Mouse (Mus musculus): ENCODE data around the gene Ppp2r5e.

Gene Ppp2r5e

GRCm38 (mm10) chr12:75543346-75543745 is 52.7 kb downstream of the Ppp2r5e start:
- in situ Hi-C loops (cut with MboI, MseI) = loop anchor here in 1 of 2 experiments (5.0 to 25.0 kb wide), 3 partner anchors 191 to 1956 kb away; partner anchors contain the start of genes Prkch and Sgpp1

GRCm38 (mm10) chr12:75540621-75541171 is 55.3 kb downstream of the Ppp2r5e start:
- in situ Hi-C loops (cut with MboI, MseI) = loop anchor here in 1 of 2 experiments (5.0 to 25.0 kb wide), 3 partner anchors 194 to 1953 kb away; partner anchors contain the start of genes Prkch and Sgpp1

DNA sequence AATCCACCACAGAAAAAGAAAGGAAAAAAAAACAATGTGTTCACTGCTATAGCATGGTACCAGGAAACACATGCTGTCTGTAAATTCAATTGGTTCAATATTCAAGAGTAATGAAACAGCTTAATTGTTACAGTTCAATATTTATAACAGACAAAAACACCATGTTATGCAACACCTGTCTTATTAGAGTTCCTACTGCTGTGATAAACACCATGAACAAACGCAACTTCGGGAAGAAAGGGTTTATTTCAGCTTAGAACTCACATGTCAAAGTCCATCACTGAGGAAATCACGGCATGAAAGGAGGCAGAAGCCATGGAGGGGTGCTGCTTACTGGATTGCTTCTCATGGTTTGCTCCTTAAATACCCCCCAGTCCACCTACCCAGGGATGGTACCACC is 56.8 kb downstream of the Ppp2r5e start:
- in situ Hi-C loops (cut with MboI, MseI) = loop anchor here in 1 of 2 experiments (25.0 kb wide), 1 partner anchor 1952 kb away; the partner anchor contains the start of gene Prkch

- in situ Hi-C loops (cut with MboI, MseI) = loop anchor here in 1 of 2 experiments (25.0 kb wide), 1 partner anchor 1951 kb away; the partner anchor contains the start of gene Prkch
These were observed 58.2 kb downstream of the Ppp2r5e start for GRCm38 (mm10) chr12:75537673-75538423.

- in situ Hi-C loops (cut with MboI, MseI) = loop anchor here in 1 of 2 experiments (25.0 kb wide), 1 partner anchor 1950 kb away; the partner anchor contains the start of gene Prkch
These were observed 58.9 kb downstream of the Ppp2r5e start for GRCm38 (mm10) chr12:75537019-75537672.

DNA sequence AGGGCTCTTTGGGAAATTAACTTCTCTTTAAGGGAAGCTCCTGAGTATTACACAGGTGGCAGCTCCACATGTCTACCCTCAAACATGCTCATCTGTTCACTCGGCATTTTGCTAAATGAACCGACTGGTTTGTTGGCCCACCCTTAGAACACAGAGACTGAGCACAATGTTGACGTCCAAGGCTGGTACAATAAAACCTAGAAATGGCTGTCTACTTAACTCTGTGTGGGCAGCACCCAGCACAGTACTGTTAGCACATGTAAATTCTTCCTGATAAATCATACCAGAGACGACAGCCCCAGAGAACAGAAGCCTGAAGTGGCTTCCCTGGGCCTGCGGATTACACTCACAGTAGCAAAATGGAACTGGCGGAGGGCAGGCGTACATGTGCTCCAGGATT is 59.5 kb downstream of the Ppp2r5e start:
- in situ Hi-C loops (cut with MboI, MseI) = loop anchor here in 1 of 2 experiments (25.0 kb wide), 1 partner anchor 1949 kb away; the partner anchor contains the start of gene Prkch

- in situ Hi-C loops (cut with MboI, MseI) = loop anchor here in 1 of 2 experiments (25.0 kb wide), 1 partner anchor 1946 kb away; the partner anchor contains the start of gene Prkch
These were observed 62.9 kb downstream of the Ppp2r5e start for GRCm38 (mm10) chr12:75533145-75533544.

DNA sequence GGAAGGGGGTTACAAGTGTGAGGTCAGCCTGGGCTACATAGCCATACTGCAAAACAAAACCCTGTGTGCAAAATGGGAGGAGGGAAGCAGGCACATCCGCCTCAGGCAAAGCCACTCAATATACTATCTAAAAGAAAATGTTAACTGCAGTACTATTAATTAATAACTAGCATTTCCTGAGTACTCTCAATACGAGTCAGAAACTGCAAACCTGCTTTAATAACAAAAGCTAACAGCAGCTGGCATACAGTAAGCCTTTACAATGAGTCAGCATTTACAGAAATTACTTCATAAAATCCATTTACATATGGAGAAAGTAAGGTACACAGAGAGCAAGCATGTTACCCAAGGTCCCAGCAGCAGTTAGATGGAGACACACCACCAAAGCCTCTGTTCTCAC is 64.2 kb downstream of the Ppp2r5e start:
- in situ Hi-C loops (cut with MboI, MseI) = loop anchor here in 1 of 2 experiments (25.0 kb wide), 1 partner anchor 1945 kb away; the partner anchor contains the start of gene Prkch

DNA sequence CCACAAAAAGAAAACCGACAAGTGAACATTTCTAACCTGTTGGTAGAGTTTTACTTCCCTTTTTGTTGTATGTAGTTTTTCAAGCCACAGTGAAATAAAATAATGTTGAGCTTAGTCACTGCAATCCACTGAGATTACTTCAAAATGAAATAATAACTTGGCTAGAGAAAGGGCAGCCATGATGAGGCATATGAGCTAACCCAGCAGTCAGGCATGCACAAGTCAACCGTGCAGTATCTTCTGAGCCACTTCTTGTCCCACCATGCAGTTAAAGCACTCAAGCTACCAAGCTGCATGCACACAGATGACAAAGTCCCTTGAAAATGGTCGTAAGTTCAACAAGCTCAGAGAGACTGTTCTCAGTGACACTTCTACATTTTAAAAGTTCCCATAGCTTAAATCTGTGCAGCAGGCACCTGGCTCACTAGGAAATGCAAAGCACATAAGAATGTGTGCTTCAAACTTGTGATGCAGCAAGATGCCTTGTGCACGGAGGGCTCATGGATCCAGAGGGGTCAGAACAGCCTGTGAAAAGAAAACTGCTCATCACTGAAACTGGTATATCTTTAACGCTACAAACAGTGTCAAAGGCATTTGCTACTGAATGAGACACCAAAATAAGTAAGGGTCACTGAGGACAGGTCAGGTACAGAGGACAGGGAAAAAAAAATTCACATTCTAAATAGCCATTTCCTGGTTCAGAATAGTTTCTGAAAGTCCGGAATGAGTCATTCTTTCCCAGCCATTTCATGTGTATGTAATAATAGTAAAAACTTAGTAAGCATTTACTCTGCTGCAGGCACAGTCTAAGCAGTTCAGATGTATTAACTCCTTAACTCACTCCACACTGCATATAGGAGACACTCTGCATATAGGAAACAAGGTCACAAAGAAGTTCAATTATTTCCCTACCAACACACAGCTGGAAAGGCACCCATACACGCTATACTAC is 66.9 kb downstream of the Ppp2r5e start:
- in situ Hi-C loops (cut with MboI, MseI) = loop anchor here in 1 of 2 experiments (25.0 kb wide), 1 partner anchor 1942 kb away; the partner anchor contains the start of gene Prkch

GRCm38 (mm10) chr12:75528300-75528699 is 67.7 kb downstream of the Ppp2r5e start:
- in situ Hi-C loops (cut with MboI, MseI) = loop anchor here in 1 of 2 experiments (25.0 kb wide), 1 partner anchor 1941 kb away; the partner anchor contains the start of gene Prkch

DNA sequence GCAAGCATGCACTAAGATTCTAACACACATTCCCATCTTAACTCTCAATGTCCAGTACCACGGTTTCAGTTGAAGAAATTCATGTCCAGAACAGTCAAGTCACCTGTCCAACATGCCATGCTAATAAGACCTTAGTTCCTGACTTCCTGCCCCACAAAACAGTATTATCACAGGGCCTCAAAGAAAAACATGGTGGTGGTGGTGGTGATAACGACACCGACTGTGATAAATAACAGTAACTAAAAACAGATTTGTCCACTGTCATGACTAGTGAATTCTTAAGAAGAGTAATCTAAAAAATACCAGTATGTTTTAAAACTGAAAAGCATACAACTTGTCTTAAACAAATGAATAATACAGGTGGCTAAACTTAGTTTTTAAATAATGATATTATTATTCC is 71.8 kb downstream of the Ppp2r5e start:
- in situ Hi-C loops (cut with MboI, MseI) = no loop called here

DNA sequence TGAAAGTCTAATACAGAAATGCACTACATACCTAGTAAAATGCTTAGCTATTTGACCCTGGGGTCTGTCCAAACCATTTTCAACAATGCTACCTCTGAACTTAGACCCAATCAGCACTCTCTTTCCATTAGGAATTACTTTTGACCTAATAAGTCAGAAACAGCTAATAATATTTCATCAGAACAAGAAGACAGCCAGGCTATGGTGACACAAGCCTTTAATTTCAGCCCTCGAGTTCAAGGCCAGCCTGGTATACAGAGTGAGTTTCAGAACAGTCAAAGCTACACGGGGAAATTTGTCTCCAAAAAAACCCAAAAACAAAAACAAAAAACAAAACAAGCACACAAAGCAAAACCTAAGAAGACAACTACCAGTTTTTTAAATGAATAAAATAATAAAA is 73.1 kb downstream of the Ppp2r5e start:
- in situ Hi-C loops (cut with MboI, MseI) = no loop called here

- in situ Hi-C loops (cut with MboI, MseI) = no loop called here
These were observed 73.7 kb downstream of the Ppp2r5e start for GRCm38 (mm10) chr12:75522360-75522759.

DNA sequence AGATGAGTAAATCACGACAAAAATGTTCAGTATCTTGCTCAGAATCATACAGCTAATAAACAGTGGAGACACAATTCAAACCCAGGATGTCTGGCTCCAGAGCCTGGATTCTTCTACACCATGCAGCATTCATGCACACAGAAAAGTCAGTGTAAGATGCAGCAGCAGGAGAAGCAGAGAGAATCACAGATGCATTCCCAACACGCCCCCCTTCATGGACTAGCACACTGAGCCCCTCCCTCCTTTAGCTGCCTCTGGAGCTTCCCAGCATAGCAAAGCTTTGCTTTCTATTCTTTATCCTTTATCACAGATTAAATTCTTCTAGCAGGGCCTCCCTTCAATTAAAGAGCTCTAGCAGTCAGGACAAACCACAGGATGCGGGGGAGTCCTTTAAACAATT is 75.7 kb downstream of the Ppp2r5e start:
- in situ Hi-C loops (cut with MboI, MseI) = no loop called here

GRCm38 (mm10) chr12:75519181-75519940 is 76.7 kb downstream of the Ppp2r5e start:
- in situ Hi-C loops (cut with MboI, MseI) = loop anchor here in 1 of 2 experiments (5.0 kb wide), 1 partner anchor 78 kb away; the partner anchor contains the start of gene Ppp2r5e

GRCm38 (mm10) chr12:75515301-75515906 is 80.6 kb downstream of the Ppp2r5e start:
- in situ Hi-C loops (cut with MboI, MseI) = loop anchor here in 1 of 2 experiments (5.0 kb wide), 1 partner anchor 82 kb away; the partner anchor contains the start of gene Ppp2r5e

DNA sequence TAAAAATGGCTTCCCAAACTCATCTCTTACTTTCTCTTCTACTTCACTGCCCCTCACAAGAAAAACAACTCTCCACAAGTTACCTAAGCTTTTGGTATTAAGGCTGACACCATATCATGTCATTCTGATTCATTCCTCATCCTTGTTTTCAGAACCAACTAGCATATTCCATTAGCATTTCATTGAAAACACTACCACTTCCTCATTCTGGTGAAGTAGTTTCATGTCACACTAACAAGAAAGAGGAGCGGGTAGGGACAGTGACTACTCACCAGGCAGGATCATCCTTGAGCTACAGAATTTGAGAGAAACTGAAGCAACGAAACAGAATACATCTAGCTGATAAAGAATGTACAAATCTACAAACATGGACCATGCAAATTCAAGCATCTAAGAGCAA is 84.5 kb downstream of the Ppp2r5e start:
- in situ Hi-C loops (cut with MboI, MseI) = no loop called here

DNA sequence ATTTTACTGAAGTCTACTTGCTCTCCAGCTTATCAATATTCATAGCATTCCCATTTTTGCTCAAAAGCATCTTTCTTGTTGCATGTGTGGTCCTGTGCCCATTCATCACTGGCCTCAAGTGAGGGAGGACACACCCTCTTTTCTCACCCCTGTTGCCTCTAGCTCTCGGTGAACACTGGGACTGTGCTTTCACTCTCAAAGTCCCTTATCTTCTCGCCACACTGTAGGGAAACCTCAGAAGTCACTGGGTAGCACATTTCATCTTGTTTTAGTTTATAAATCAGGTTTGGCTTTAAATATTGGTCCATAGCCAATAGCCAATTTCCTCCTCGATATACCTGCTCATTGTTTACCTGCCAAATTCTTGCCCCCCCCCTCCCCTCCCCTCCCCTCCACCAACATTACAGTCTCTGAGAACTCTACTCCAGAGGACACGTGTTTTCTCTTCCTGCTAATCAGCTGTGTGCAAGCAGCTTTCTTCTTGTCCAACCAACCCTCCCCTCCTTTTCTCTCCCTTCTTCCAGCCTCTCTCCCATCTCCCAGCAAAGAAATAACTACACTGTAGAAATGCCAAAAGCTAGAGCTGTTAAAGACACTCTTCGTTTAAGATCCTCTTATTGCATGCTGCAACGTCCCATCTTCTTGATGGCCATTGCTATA is 90.9 kb downstream of the Ppp2r5e start:
- in situ Hi-C loops (cut with MboI, MseI) = no loop called here

DNA sequence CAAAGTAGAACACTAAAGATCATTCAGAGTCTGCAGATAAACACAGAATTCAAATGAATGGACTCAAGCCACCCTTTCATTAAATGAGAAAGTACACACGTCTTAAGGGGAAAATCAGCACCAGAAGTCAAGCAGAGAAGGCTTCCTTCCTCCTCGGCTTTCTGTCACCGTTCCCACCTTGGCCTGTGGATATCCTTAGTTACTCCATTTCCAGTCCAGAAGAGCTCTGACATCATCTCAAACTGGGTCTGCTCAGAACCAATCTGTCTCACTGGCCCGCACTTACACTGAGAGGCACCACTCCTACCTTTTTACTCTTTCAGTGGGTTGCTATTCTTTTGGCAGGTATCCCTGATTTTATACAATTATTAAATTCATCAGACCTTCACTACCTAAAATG is 93.4 kb downstream of the Ppp2r5e start:
- in situ Hi-C loops (cut with MboI, MseI) = no loop called here

Data from T-helper 17 cell (primary cell).